Mouse (Mus musculus): ENCODE results near the gene Cyp2e1. TPM values are rescaled to one million over a fixed set of nuclear protein-coding genes. Genes with fewer than 3 reads are reported as not detected.
"Not testable (repeated sequence)": the region's sequence is repeated elsewhere in the genome, so short reads cannot be mapped to it uniquely, and the experiment has no call there.

Gene Cyp2e1
- polyA plus RNA-seq, 1 experiment from 2014 or later: not detected

DNA sequence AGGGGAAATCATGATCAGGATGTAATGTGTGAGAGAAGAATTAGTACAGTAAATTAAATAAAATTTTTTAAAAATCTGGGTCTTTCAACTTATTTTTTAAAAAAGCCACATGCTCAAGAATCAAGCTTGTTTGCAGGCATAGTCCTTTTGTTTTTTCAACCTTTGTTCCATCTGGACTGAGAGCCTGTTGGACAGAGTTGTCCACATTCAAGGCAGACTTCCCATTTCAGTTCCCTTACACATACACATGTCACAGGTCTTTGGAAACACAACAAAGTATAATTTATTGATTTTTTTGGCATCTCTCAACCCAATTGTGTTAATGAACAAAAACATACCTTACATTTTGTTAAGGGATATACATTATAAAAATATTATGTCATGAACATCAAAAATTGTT is 9.0 kb upstream of the Cyp2e1 start:
- H3K4me2 ChIP-seq (ENCODE audit: low read depth): no peak overlapping the region
- H3K4me3 ChIP-seq (ENCODE audit: low read depth, low read length): no peak overlapping the region
- H3K36me3 ChIP-seq (ENCODE audit: control insufficient read depth, insufficient read depth, low read length): no peaks in the 10 kb centered on the region
- ATAC-seq (ENCODE audit: insufficient read depth, low FRiP score, low TSS enrichment): no peak
- H3K27me3 ChIP-seq (ENCODE audit: control insufficient read depth, insufficient read depth, low read length): no peaks in the 10 kb centered on the region
- H3K4me1 ChIP-seq (ENCODE audit: control insufficient read depth, insufficient read depth, low read length): no peaks in the 10 kb centered on the region
- H3K27ac ChIP-seq (ENCODE audit: low read depth, low read length): no peak overlapping the region
- no peaks in the 10 kb centered on the region for H3K9me3 ChIP-seq (ENCODE audit: control insufficient read depth, low read length)
- DNase-seq (ENCODE audit: low spot score): no peak
- no peak overlapping the region for H3K9ac ChIP-seq (ENCODE audit: low read length)

DNA sequence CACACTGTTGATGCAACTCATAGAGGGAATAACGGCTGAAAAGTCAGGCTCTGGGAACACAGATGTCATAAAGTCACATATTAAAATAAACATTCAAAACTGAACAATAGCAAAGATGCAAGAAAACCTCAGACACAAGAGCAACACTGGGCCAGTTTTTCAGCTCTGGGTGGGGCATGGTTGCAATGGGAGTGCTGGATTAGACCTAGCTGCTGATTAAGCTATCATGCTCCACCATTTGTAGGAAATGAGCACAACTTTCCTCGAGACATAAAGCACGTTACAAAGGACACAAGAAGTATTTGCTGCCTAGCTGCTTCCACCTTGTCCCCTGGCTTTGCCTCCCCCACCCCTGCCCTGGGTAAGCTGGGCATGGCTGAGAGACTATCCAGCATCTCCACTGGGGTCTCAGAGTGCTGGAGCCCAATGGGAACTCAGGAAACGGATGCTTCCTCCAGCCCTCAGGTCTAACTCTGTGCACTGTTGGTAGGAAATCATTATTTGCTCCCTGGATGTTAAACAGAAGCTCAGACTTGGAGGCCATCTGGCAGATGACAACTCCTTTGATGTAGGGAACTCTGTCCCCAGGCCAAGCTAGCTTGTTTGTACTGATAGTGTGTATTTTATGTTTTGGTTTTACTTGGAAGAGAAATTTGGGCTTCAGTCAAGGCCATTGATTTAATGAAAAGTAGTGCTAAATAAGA is 7.2 kb upstream of the Cyp2e1 start:
- Histone ChIP-seq H3K4me1 (ENCODE audit: control insufficient read depth, insufficient read depth, low read length) (no peaks in the 10 kb centered on the region), H3K4me3 (ENCODE audit: low read depth, low read length) (no peak overlapping the region), H3K4me2 (ENCODE audit: low read depth) (no peak overlapping the region), H3K9me3 (ENCODE audit: control insufficient read depth, low read length) (no peaks in the 10 kb centered on the region), H3K27me3 (ENCODE audit: control insufficient read depth, insufficient read depth, low read length) (no peaks in the 10 kb centered on the region), H3K9ac (ENCODE audit: low read length) (no peak overlapping the region), H3K27ac (ENCODE audit: low read depth, low read length) (no peak overlapping the region), H3K36me3 (ENCODE audit: control insufficient read depth, insufficient read depth, low read length) (no peaks in the 10 kb centered on the region)
- DNase-seq (ENCODE audit: low spot score) (no peak), ATAC-seq (ENCODE audit: insufficient read depth, low FRiP score, low TSS enrichment) (no peak)
- 77% methylated on average over 4 of the region's 4 CpGs for WGBS

DNA sequence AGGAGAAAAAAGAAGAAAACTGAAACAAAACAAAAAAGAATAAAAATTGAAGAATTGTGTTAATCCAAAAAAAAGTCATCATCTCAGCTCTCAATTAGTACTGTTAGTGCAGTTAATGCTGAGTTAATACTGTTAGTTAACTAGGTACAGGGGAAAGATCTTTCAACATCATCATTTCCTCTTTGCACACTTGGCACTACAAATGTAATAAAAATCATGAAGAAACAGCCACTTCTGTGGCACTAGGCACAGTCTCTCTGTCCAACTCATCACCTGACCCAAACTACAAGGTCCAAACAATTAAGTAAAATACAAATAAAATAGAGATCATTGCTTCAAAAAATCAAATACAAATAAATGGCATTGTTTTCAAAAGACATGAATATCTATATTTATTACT is 2.9 kb upstream of the Cyp2e1 start:
- Histone ChIP-seq H3K4me3 (ENCODE audit: low read depth, low read length) (no peak overlapping the region), H3K4me2 (ENCODE audit: low read depth) (no peak overlapping the region), H3K9me3 (ENCODE audit: control insufficient read depth, low read length) (no peaks in the 10 kb centered on the region), H3K27me3 (ENCODE audit: control insufficient read depth, insufficient read depth, low read length) (no peaks in the 10 kb centered on the region), H3K27ac (ENCODE audit: low read depth, low read length) (no peak overlapping the region), H3K4me1 (ENCODE audit: control insufficient read depth, insufficient read depth, low read length) (no peaks in the 10 kb centered on the region), H3K36me3 (ENCODE audit: control insufficient read depth, insufficient read depth, low read length) (no peaks in the 10 kb centered on the region), H3K9ac (ENCODE audit: low read length) (no peak overlapping the region)
- no peak for ATAC-seq (ENCODE audit: insufficient read depth, low FRiP score, low TSS enrichment)
- DNase-seq (ENCODE audit: low spot score): no peak

DNA sequence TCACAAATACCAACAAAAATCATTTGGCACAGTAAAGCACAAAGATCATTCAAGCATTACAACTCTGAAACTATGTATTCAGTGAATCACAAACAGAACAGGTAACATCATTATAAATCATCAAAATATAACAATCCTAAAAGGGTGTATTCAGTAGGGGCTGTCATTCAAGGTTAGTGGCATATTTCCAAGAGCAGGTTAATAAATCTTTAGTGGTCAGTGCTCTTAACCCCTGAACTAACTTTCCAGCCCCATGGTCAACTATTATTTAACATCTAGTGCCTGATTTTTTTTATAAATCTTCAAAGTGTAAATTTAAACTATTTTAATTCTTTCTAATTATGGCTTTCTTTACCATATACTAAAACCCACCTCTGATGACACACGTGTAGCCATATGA is 1.9 kb downstream of the Cyp2e1 start:
- not testable (repeated sequence) for DNase-seq (ENCODE audit: low spot score); H3K4me3 ChIP-seq (ENCODE audit: low read depth, low read length); ATAC-seq (ENCODE audit: insufficient read depth, low FRiP score, low TSS enrichment); H3K4me2 ChIP-seq (ENCODE audit: low read depth); H3K36me3 ChIP-seq (ENCODE audit: control insufficient read depth, insufficient read depth, low read length); H3K27me3 ChIP-seq (ENCODE audit: control insufficient read depth, insufficient read depth, low read length); H3K9ac ChIP-seq (ENCODE audit: low read length); H3K4me1 ChIP-seq (ENCODE audit: control insufficient read depth, insufficient read depth, low read length); H3K9me3 ChIP-seq (ENCODE audit: control insufficient read depth, low read length); H3K27ac ChIP-seq (ENCODE audit: low read depth, low read length)
- 78% methylated on average over 1 of the region's 1 CpGs for WGBS

DNA sequence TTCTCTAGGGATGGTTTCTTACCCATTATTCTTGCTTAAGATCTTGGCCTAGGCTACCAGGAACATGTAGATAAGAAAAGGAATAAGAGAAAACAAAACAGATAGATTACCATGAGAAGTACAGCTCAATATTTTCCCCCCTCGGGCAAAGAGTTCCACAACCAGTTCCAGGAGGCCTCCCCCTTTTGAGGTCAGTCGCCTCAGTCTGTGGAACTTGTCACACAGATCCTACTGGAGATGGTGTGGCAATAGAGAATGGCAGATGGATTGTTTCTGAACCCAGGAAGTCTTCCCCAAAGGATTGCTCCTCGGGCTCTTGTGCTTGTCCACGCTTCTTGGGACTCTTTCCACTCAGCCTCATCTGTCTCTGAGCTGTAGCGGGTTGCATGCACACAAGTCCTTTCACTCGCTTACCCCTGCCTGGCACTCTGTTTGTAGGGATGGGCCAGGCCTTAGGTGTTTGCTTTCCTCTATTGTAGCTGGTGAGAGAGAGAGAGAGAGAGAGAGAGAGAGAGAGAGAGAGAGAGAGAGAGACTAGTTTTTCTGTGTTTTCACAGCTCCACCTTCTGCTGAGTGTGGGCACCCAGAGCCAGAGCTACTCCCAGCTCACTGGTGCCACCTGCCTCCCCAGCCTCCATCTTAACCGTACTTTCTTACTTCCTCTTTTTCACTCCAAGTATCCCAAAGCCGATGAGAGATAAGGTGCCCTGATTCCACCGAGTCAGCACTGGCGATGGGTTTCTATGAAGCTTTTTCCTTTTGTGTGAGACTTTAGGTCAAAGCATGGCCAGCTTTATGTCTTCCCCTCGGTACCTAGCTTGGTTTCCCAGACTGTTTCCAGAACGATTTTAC is 2.6 kb downstream of the Cyp2e1 start:
- H3K4me3 ChIP-seq (ENCODE audit: low read depth, low read length): no peak overlapping the region
- H3K9ac ChIP-seq (ENCODE audit: low read length): no peak overlapping the region
- no peak overlapping the region for H3K4me2 ChIP-seq (ENCODE audit: low read depth)
- H3K9me3 ChIP-seq (ENCODE audit: control insufficient read depth, low read length): no peaks in the 10 kb centered on the region
- H3K36me3 ChIP-seq (ENCODE audit: control insufficient read depth, insufficient read depth, low read length): no peaks in the 10 kb centered on the region
- no peak for ATAC-seq (ENCODE audit: insufficient read depth, low FRiP score, low TSS enrichment)
- H3K4me1 ChIP-seq (ENCODE audit: control insufficient read depth, insufficient read depth, low read length): no peaks in the 10 kb centered on the region
- 81% methylated on average over 12 of the region's 12 CpGs for WGBS
- H3K27me3 ChIP-seq (ENCODE audit: control insufficient read depth, insufficient read depth, low read length): no peaks in the 10 kb centered on the region
- DNase-seq (ENCODE audit: low spot score): no peak
- H3K27ac ChIP-seq (ENCODE audit: low read depth, low read length): no peak overlapping the region

DNA sequence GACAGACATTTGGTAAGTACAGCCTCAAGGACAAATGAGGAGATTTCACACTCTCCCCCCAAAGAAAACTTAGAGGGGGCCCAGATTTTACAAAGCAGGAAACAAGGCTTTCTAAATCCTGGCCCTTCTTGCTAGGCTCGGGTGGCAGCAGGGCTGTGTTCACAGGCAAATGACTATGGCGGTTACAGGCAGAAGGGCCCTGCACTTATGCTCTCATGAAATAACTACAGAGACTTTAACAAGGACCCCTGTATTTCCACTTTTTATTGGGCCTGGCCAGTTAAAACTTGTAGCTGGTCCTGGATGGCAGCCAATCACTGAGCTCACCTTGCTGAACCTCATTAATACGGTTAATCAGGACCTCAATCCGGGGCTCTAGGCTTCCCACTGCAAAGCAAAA is 17.0 kb downstream of the Cyp2e1 start:
- DNase-seq (ENCODE audit: low spot score) (no peak), ATAC-seq (ENCODE audit: insufficient read depth, low FRiP score, low TSS enrichment) (no peak)
- Histone ChIP-seq H3K27me3 (ENCODE audit: control insufficient read depth, insufficient read depth, low read length) (no peaks in the 10 kb centered on the region), H3K27ac (ENCODE audit: low read depth, low read length) (no peak overlapping the region), H3K9ac (ENCODE audit: low read length) (no peak overlapping the region), H3K4me2 (ENCODE audit: low read depth) (no peak overlapping the region), H3K4me1 (ENCODE audit: control insufficient read depth, insufficient read depth, low read length) (no peaks in the 10 kb centered on the region), H3K4me3 (ENCODE audit: low read depth, low read length) (no peak overlapping the region), H3K9me3 (ENCODE audit: control insufficient read depth, low read length) (no peaks in the 10 kb centered on the region), H3K36me3 (ENCODE audit: control insufficient read depth, insufficient read depth, low read length) (no peaks in the 10 kb centered on the region)
- 82% methylated on average over 4 of the region's 4 CpGs for WGBS

DNA sequence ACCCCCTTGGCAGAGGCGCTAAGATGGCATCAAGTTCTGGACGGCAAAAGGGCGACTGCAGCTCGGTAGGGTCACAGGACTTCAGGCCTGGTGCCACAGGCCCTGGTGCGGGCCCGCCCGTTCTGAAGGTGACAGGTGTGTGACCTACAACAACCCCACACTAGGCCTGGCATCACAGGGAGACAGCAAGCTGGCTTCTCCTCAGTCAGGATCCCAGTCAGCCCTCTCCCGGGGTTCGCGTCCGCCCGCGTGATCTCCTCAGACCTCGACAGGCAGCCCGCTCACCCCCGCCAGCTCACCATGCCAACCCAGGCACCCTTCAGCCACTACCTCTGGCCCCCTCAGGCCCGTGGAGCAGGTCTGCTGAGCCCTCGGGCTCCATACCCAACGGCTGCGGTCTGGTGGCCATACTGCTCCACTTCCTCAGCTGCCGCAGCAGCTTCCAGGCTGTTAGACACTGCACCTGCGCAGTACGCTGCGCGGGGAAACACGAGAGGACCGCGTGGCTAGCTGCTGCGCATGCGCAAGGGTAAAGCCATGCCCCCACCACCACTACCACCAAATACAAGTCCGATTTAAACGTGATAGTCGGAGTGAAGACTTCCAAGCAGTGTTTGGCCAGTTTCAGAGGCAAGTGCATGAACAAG is 24.0 kb downstream of the Cyp2e1 start, which contains the start of gene Syce1:
Syce1 (minus strand) TSS at position 447 of the 647 bp plus-strand sequence.
- ATAC-seq (ENCODE audit: insufficient read depth, low FRiP score, low TSS enrichment) (no peak), DNase-seq (ENCODE audit: low spot score) (no peak)
- Histone ChIP-seq H3K36me3 (ENCODE audit: control insufficient read depth, insufficient read depth, low read length) (no peaks in the 10 kb centered on the region), H3K4me3 (ENCODE audit: low read depth, low read length) (no peak within 1 kb of the TSS), H3K4me2 (ENCODE audit: low read depth) (no peak within 1 kb of the TSS), H3K27me3 (ENCODE audit: control insufficient read depth, insufficient read depth, low read length) (no peaks in the 10 kb centered on the region), H3K9ac (ENCODE audit: low read length) (no peak within 1 kb of the TSS), H3K9me3 (ENCODE audit: control insufficient read depth, low read length) (no peaks in the 10 kb centered on the region), H3K27ac (ENCODE audit: low read depth, low read length) (no peak within 1 kb of the TSS), H3K4me1 (ENCODE audit: control insufficient read depth, insufficient read depth, low read length) (no peaks in the 10 kb centered on the region)
- WGBS: 86% methylated on average over 31 of the region's 33 CpGs

DNA sequence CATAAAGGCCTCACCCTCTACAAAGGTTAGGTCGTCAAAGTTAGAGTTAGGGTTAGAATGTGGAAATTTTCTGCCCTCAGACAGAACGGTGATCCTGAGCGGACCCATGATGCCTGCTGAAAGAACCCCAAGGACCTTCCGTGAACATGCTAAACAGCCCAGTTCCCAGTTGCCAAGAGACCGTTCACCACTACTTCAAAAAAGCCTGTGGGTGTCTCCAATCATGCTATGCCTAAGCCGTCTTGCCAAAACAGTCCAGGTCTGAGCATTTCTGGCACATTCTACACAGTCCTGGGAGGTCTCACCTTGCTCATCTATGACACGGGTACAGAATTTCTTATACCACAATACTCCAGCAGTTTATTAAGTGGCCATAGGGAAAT is 24.5 kb downstream of the Cyp2e1 start:
- Histone ChIP-seq H3K4me3 (ENCODE audit: low read depth, low read length) (no peak overlapping the region), H3K36me3 (ENCODE audit: control insufficient read depth, insufficient read depth, low read length) (no peaks in the 10 kb centered on the region), H3K4me1 (ENCODE audit: control insufficient read depth, insufficient read depth, low read length) (no peaks in the 10 kb centered on the region), H3K27ac (ENCODE audit: low read depth, low read length) (no peak overlapping the region), H3K27me3 (ENCODE audit: control insufficient read depth, insufficient read depth, low read length) (no peaks in the 10 kb centered on the region), H3K9me3 (ENCODE audit: control insufficient read depth, low read length) (no peaks in the 10 kb centered on the region), H3K9ac (ENCODE audit: low read length) (no peak overlapping the region), H3K4me2 (ENCODE audit: low read depth) (no peak overlapping the region)
- WGBS: 86% methylated on average over 7 of the region's 7 CpGs
- no peak for ATAC-seq (ENCODE audit: insufficient read depth, low FRiP score, low TSS enrichment)
- DNase-seq (ENCODE audit: low spot score): no peak
